In genomic region chr2:174271459-174271858, GRCm38 (mm10) we compare ENCODE assay signal across 16 mouse cellular contexts.
"Had no signal": no experiment of that assay in that cellular context is flagged by ENCODE, and none has a peak within 500 bp of the region (broad histone marks: within the 10 kb centered on the region; RNA-seq: fewer than 3 reads in every experiment).

No protein-coding gene starts in this region.

- H3K4me2 ChIP-seq: liver, embryonic 13.5 days; lung, embryonic 15.5 days; midbrain, embryonic 11.5 days; midbrain, embryonic 15.5 days; neural tube, embryonic 13.5 days; stomach, embryonic 15.5 days had no signal

- H3K27me3 ChIP-seq: liver, embryonic 13.5 days; lung, embryonic 15.5 days; megakaryocyte, embryonic 14.5 days; midbrain, embryonic 15.5 days; neural tube, embryonic 13.5 days; stomach, embryonic 15.5 days had no signal

- DNase-seq: kidney, postnatal 25 days; layer of hippocampus, postnatal 36 days; liver; liver, embryonic 13.5 days; liver, postnatal 0 days; lung, postnatal 14 days; right cerebral cortex, postnatal 14 days; thymus, adult 2 months; thymus, postnatal 25 days had no signal

- ATAC-seq: liver, postnatal 0 days; midbrain, embryonic 15.5 days had no signal

- H3K4me1 ChIP-seq: liver, embryonic 13.5 days; lung, embryonic 15.5 days; midbrain, embryonic 15.5 days; neural tube, embryonic 13.5 days; stomach, embryonic 15.5 days had no signal

- H3K9me3 ChIP-seq: liver, embryonic 13.5 days; lung, embryonic 15.5 days; megakaryocyte, embryonic 14.5 days; midbrain, embryonic 15.5 days; neural tube, embryonic 13.5 days; stomach, embryonic 15.5 days had no signal

- H3K27ac ChIP-seq: liver, embryonic 13.5 days; lung, embryonic 15.5 days; macrophage; midbrain, embryonic 15.5 days; neural tube, embryonic 13.5 days; stomach, embryonic 15.5 days had no signal

- H3K4me3 ChIP-seq: liver, embryonic 13.5 days; lung, embryonic 15.5 days; megakaryocyte, embryonic 14.5 days; midbrain, embryonic 15.5 days; neural tube, embryonic 13.5 days; stomach, embryonic 15.5 days had no signal

- H3K36me3 ChIP-seq: midbrain, embryonic 15.5 days had no signal

- H3K9ac ChIP-seq: liver, embryonic 13.5 days; liver, postnatal 0 days; lung, embryonic 15.5 days; midbrain, embryonic 15.5 days; neural tube, embryonic 13.5 days; stomach, embryonic 15.5 days had no signal
